Mouse (Mus musculus) myocyte (in vitro differentiated cells): ENCODE measurements at regions not wholly inside any gene's neighbourhood (a gene's known extent, or its start where the extent isn't known, plus 50 kb on each side); places are given as distances from the start of the nearest gene placed in this dataset.

Experiments
- E2F4 ChIP-seq: IDR thresholded peaks from one replicate; pipeline ENCODE4 v1.6.1; 2011; ENCODE audit warnings: mild to moderate bottlenecking, control low read depth, moderate library complexity; ENCODE audit not compliant: insufficient read depth
- MYOG ChIP-seq, 3 experiments: IDR thresholded peaks; one replicate each; pipeline ENCODE4 v1.6.1; 2011; ENCODE audit warnings: control low read depth in 2 of 3, low read depth in 2 of 3, mild to moderate bottlenecking in 2 of 3; ENCODE audit not compliant: insufficient read length in 2 of 3, control insufficient read depth in 1 of 3, insufficient read depth in 1 of 3
- POLR2A ChIP-seq: IDR thresholded peaks from one replicate; pipeline ENCODE4 v1.6.1; 2011; ENCODE audit warnings: low read depth, mild to moderate bottlenecking, control low read depth, moderate library complexity; ENCODE audit not compliant: insufficient read length

DNA sequence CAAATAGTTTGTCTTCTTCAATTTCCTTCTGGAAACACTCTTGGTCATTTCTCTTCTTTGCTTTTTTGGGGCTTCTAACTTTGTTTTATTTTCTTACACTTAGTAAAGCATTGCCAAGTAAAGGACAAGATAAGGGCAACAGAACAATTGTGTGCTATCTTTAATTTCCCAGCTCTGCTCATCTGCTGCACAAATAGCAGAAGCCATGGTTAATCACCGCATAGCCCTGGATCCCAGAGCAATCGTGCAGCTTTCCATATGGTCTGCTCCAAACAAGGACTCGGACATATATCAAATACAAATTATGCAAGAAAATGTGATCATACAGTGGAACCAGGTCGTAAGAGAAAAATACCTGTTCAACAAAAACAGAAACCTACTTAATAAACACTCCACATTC is 187.0 kb downstream of the Ndufa4 start:
- no peak for TF ChIP-seq MYOG (IDR thresholded peaks at IDR 0.05; ENCODE audit: control insufficient read depth in 1 of 3, insufficient read depth in 1 of 3, insufficient read length in 2 of 3, low read depth in 2 of 3)
- TF ChIP-seq POLR2A: no peak
- no peak for TF ChIP-seq E2F4
